Mouse (Mus musculus) E14TG2a.4 (cell line): ENCODE measurements at regions not wholly inside any gene's neighbourhood (a gene's known extent, or its start where the extent isn't known, plus 50 kb on each side); places are given as distances from the start of the nearest gene placed in this dataset.

Experiments
- CTCF ChIP-seq: conservative IDR thresholded peaks from 2 replicates; pipeline ENCODE4 v1.5.1; 2014; ENCODE audit warnings: low read length
- POU5F1 ChIP-seq: IDR thresholded peaks from 2 replicates; pipeline ENCODE4 v1.6.1; 2014; ENCODE audit warnings: low read length, borderline replicate concordance

- no peak for TF ChIP-seq CTCF
- TF ChIP-seq POU5F1 = no peak
Observed at GRCm38 (mm10) chr13:119177753-119178152, 250.6 kb upstream of the Paip1 start.
